Mouse (Mus musculus) liver, embryonic 14.5 days (tissue): ENCODE data around the gene Naa40.

Experiments
- CTCF ChIP-seq: IDR thresholded peaks from 2 replicates; pipeline ENCODE4 v1.5.1; 2016; ENCODE audit warnings: antibody characterized with exemption, low read depth, control low read depth
- EP300 ChIP-seq: IDR thresholded peaks from 2 replicates; pipeline ENCODE4 v1.6.1; 2016; ENCODE audit warnings: antibody characterized with exemption, low read depth

- TF ChIP-seq CTCF (no peak), EP300 (no peak)
These were observed 1.4 kb downstream of the Naa40 start for GRCm38 (mm10) chr19:7239574-7239973.
